Mouse (Mus musculus): ENCODE data around the gene Gm7544. TPM values are rescaled to one million over a fixed set of nuclear protein-coding genes. Genes with fewer than 3 reads are reported as not detected.
"Not testable (repeated sequence)": the region's sequence is repeated elsewhere in the genome, so short reads cannot be mapped to it uniquely, and the experiment has no call there.

Gene Gm7544
- polyA plus RNA-seq (2015; fragmentation: Nextera tagmentation; extraction: Ambion mirVana), result not detected in 2 replicates

GRCm38 (mm10) chr1:82955913-82956312, at the start of gene Gm7544:
Gene Gm7544, minus strand, starts transcription at chr1:82956013.
- not testable (repeated sequence) for H3K27ac ChIP-seq (replicated peaks); ATAC-seq (ENCODE audit: low FRiP score, low read depth); H3K4me2 ChIP-seq; H3K4me3 ChIP-seq; H3K9me3 ChIP-seq; H3K9ac ChIP-seq; H3K36me3 ChIP-seq; H3K27me3 ChIP-seq; H3K4me1 ChIP-seq (replicated peaks)

- H3K27me3 ChIP-seq; H3K36me3 ChIP-seq; H3K27ac ChIP-seq (replicated peaks); H3K4me1 ChIP-seq (replicated peaks); H3K9ac ChIP-seq; H3K4me2 ChIP-seq; H3K4me3 ChIP-seq; ATAC-seq (ENCODE audit: low FRiP score, low read depth); H3K9me3 ChIP-seq: not testable (repeated sequence)
- 96% methylated on average over 9 of the region's 9 CpGs for WGBS
Observed at GRCm38 (mm10) chr1:83000306-83000705, 44.5 kb upstream of the Gm7544 start, which contains the start of gene Gm47959. Gene Gm47959, plus strand, starts transcription at chr1:83000548.

GRCm38 (mm10) chr1:82993947-82994346, 38.1 kb upstream of the Gm7544 start:
- H3K9ac ChIP-seq, result no peak overlapping the region
- no peak overlapping the region for H3K4me3 ChIP-seq
- 85% methylated on average over 3 of the region's 3 CpGs for WGBS
- no peak for ATAC-seq (ENCODE audit: low FRiP score, low read depth)
- H3K27ac ChIP-seq (replicated peaks), result no peak overlapping the region
- no peaks in the 10 kb centered on the region for H3K4me1 ChIP-seq (replicated peaks)
- no peaks in the 10 kb centered on the region for H3K27me3 ChIP-seq
- no peak overlapping the region for H3K4me2 ChIP-seq
- H3K36me3 ChIP-seq, result no peaks in the 10 kb centered on the region
- H3K9me3 ChIP-seq, result no peaks in the 10 kb centered on the region

GRCm38 (mm10) chr1:82992093-82992492, 36.3 kb upstream of the Gm7544 start:
- no peak for ATAC-seq (ENCODE audit: low FRiP score, low read depth)

GRCm38 (mm10) chr1:82991596-82991995, 35.8 kb upstream of the Gm7544 start:
- no peak overlapping the region for H3K4me3 ChIP-seq
- WGBS, result 74% methylated on average over 3 of the region's 3 CpGs
- H3K9ac ChIP-seq, result no peak overlapping the region
- H3K27me3 ChIP-seq, result no peaks in the 10 kb centered on the region
- H3K27ac ChIP-seq (replicated peaks), result no peak overlapping the region
- no peak overlapping the region for H3K4me2 ChIP-seq
- H3K36me3 ChIP-seq, result no peaks in the 10 kb centered on the region
- H3K9me3 ChIP-seq, result no peaks in the 10 kb centered on the region
- H3K4me1 ChIP-seq (replicated peaks), result no peaks in the 10 kb centered on the region
- no peak for ATAC-seq (ENCODE audit: low FRiP score, low read depth)

More at GRCm38 (mm10) chr1:82992093-82992492, 36.3 kb upstream of the Gm7544 start:
- 90% methylated on average over 6 of the region's 6 CpGs for WGBS
- Histone ChIP-seq H3K9ac (no peak overlapping the region), H3K9me3 (no peaks in the 10 kb centered on the region), H3K4me1 (replicated peaks) (no peaks in the 10 kb centered on the region), H3K4me3 (no peak overlapping the region), H3K4me2 (no peak overlapping the region), H3K27me3 (no peaks in the 10 kb centered on the region), H3K36me3 (no peaks in the 10 kb centered on the region), H3K27ac (replicated peaks) (no peak overlapping the region)

GRCm38 (mm10) chr1:82991062-82991461, 35.2 kb upstream of the Gm7544 start:
- no peaks in the 10 kb centered on the region for H3K27me3 ChIP-seq
- H3K4me2 ChIP-seq, result no peak overlapping the region
- H3K9ac ChIP-seq, result no peak overlapping the region
- no peaks in the 10 kb centered on the region for H3K36me3 ChIP-seq
- no peak overlapping the region for H3K27ac ChIP-seq (replicated peaks)
- H3K4me1 ChIP-seq (replicated peaks), result no peaks in the 10 kb centered on the region
- ATAC-seq (ENCODE audit: low FRiP score, low read depth), result no peak
- no peak overlapping the region for H3K4me3 ChIP-seq
- H3K9me3 ChIP-seq, result no peaks in the 10 kb centered on the region
- WGBS, result 68% methylated on average over 4 of the region's 4 CpGs

GRCm38 (mm10) chr1:82987530-82988198, 31.9 kb upstream of the Gm7544 start:
- H3K9ac ChIP-seq, result no peak overlapping the region
- 31% methylated on average over 4 of the region's 4 CpGs for whole genome bisulfite sequencing
- no peaks in the 10 kb centered on the region for H3K4me1 ChIP-seq (replicated peaks)
- no peaks in the 10 kb centered on the region for H3K27me3 ChIP-seq
- ATAC-seq (ENCODE audit: low FRiP score, low read depth), result peak; percentile 77; the same call in 1 of the 2 replicates
- no peak overlapping the region for H3K27ac ChIP-seq (replicated peaks)
- no peaks in the 10 kb centered on the region for H3K36me3 ChIP-seq
- H3K4me3 ChIP-seq, result no peak overlapping the region
- H3K4me2 ChIP-seq, result no peak overlapping the region
- H3K9me3 ChIP-seq, result no peaks in the 10 kb centered on the region

- no peaks in the 10 kb centered on the region for H3K36me3 ChIP-seq
- H3K27ac ChIP-seq (replicated peaks), result no peak overlapping the region
- H3K4me3 ChIP-seq, result no peak overlapping the region
- no peaks in the 10 kb centered on the region for H3K4me1 ChIP-seq (replicated peaks)
- no peaks in the 10 kb centered on the region for H3K9me3 ChIP-seq
- no peak for ATAC-seq (ENCODE audit: low FRiP score, low read depth)
- H3K9ac ChIP-seq, result no peak overlapping the region
- WGBS, result 94% methylated on average over 6 of the region's 6 CpGs
- no peaks in the 10 kb centered on the region for H3K27me3 ChIP-seq
- no peak overlapping the region for H3K4me2 ChIP-seq
Observed at GRCm38 (mm10) chr1:82986738-82987137, 30.9 kb upstream of the Gm7544 start.

GRCm38 (mm10) chr1:82977840-82978239, 22.0 kb upstream of the Gm7544 start:
- no peaks in the 10 kb centered on the region for H3K36me3 ChIP-seq
- H3K4me3 ChIP-seq, result no peak overlapping the region
- no peak for ATAC-seq (ENCODE audit: low FRiP score, low read depth)
- no peak overlapping the region for H3K9ac ChIP-seq
- H3K4me2 ChIP-seq, result no peak overlapping the region
- no peaks in the 10 kb centered on the region for H3K4me1 ChIP-seq (replicated peaks)
- no peaks in the 10 kb centered on the region for H3K9me3 ChIP-seq
- no peak overlapping the region for H3K27ac ChIP-seq (replicated peaks)
- no peaks in the 10 kb centered on the region for H3K27me3 ChIP-seq

GRCm38 (mm10) chr1:82975750-82976149, 19.9 kb upstream of the Gm7544 start:
- Histone ChIP-seq H3K27ac (replicated peaks) (no peak overlapping the region), H3K9me3 (no peaks in the 10 kb centered on the region), H3K36me3 (no peaks in the 10 kb centered on the region), H3K27me3 (no peaks in the 10 kb centered on the region), H3K9ac (no peak overlapping the region), H3K4me1 (replicated peaks) (no peaks in the 10 kb centered on the region), H3K4me3 (no peak overlapping the region), H3K4me2 (no peak overlapping the region)
- 87% methylated on average over 5 of the region's 5 CpGs for WGBS
- no peak for ATAC-seq (ENCODE audit: low FRiP score, low read depth)

- Histone ChIP-seq H3K4me3 (no peak overlapping the region), H3K9ac (no peak overlapping the region), H3K27ac (replicated peaks) (no peak overlapping the region), H3K4me2 (no peak overlapping the region), H3K36me3 (no peaks in the 10 kb centered on the region), H3K9me3 (no peaks in the 10 kb centered on the region), H3K27me3 (no peaks in the 10 kb centered on the region), H3K4me1 (replicated peaks) (no peaks in the 10 kb centered on the region)
- no peak for ATAC-seq (ENCODE audit: low FRiP score, low read depth)
- WGBS, result 91% methylated on average over 9 of the region's 9 CpGs
Observed at GRCm38 (mm10) chr1:82974342-82974741, 18.5 kb upstream of the Gm7544 start.

GRCm38 (mm10) chr1:82973901-82974300, 18.1 kb upstream of the Gm7544 start:
- ATAC-seq (ENCODE audit: low FRiP score, low read depth), result no peak
- Histone ChIP-seq H3K9me3 (no peaks in the 10 kb centered on the region), H3K4me2 (no peak overlapping the region), H3K9ac (no peak overlapping the region), H3K36me3 (no peaks in the 10 kb centered on the region), H3K4me1 (replicated peaks) (no peaks in the 10 kb centered on the region), H3K27me3 (no peaks in the 10 kb centered on the region), H3K4me3 (no peak overlapping the region), H3K27ac (replicated peaks) (no peak overlapping the region)
- 72% methylated on average over 6 of the region's 6 CpGs for WGBS

- Histone ChIP-seq H3K9ac (no peak overlapping the region), H3K36me3 (no peaks in the 10 kb centered on the region), H3K4me1 (replicated peaks) (no peaks in the 10 kb centered on the region), H3K9me3 (no peaks in the 10 kb centered on the region), H3K27me3 (no peaks in the 10 kb centered on the region), H3K4me3 (no peak overlapping the region), H3K27ac (replicated peaks) (peak overlapping the region; percentile 48), H3K4me2 (no peak overlapping the region)
- WGBS, result 86% methylated on average over 1 of the region's 1 CpGs
- no peak for ATAC-seq (ENCODE audit: low FRiP score, low read depth)
Observed at GRCm38 (mm10) chr1:82973244-82973643, 17.4 kb upstream of the Gm7544 start.
